Mouse (Mus musculus): ENCODE measurements around the gene Elane. TPM values are rescaled to one million over a fixed set of nuclear protein-coding genes. Genes with fewer than 3 reads are reported as not detected.

Gene Elane
- polyA plus RNA-seq, 1 experiment = not detected

DNA sequence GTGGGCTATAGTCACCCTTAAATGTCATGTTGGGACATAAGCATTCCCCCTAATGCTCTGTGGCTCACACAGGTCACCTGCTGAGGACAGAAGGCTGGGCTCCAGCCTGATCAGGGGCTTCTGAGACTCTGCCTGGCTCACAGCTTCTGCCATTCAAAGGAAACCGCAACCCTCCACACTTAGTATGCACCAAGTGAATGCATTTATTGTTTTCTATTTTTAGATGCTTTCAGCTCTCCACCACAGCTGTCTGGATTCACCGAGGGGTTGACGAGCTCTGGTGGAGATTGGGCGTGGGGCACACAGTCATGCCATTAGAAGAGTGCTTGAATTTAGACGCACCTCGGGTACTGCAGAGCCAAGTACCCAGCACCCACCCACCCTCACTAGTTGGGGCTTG lies 12.7 kb upstream of the Elane start:
- Histone ChIP-seq H3K79me2 (ENCODE audit: control insufficient read depth, insufficient read depth) (no peaks in the 10 kb centered on the region), H3K4me3 (ENCODE audit: insufficient read depth, poor library complexity, severe bottlenecking) (no peak overlapping the region), H3ac (ENCODE audit: control insufficient read depth, insufficient read length, low read depth) (no peak overlapping the region), H3K36me3 (ENCODE audit: control insufficient read depth, insufficient read depth) (no peaks in the 10 kb centered on the region), H3K27me3 (ENCODE audit: control insufficient read depth, insufficient read depth, insufficient read length) (no peaks in the 10 kb centered on the region), H3K79me3 (ENCODE audit: low read depth) (no peaks in the 10 kb centered on the region)
- TF ChIP-seq USF1 (IDR thresholded peaks at IDR 0.05; ENCODE audit: low read depth) (no peak), CTCF (IDR thresholded peaks at IDR 0.05; ENCODE audit: control insufficient read depth, insufficient read depth, insufficient read length) (no peak), MYOD1 (IDR thresholded peaks at IDR 0.05; ENCODE audit: control insufficient read depth, insufficient read length, low read depth) (no peak), FOSL1 (IDR thresholded peaks at IDR 0.05; ENCODE audit: insufficient read depth, low read length, poor library complexity, severe bottlenecking) (no peak), CEBPB (IDR thresholded peaks at IDR 0.05; ENCODE audit: low read depth) (no peak), MAX (IDR thresholded peaks at IDR 0.05) (no peak), MYOG (IDR thresholded peaks at IDR 0.05; ENCODE audit: control insufficient read depth, extremely low read depth, insufficient read length) (no peak)

DNA sequence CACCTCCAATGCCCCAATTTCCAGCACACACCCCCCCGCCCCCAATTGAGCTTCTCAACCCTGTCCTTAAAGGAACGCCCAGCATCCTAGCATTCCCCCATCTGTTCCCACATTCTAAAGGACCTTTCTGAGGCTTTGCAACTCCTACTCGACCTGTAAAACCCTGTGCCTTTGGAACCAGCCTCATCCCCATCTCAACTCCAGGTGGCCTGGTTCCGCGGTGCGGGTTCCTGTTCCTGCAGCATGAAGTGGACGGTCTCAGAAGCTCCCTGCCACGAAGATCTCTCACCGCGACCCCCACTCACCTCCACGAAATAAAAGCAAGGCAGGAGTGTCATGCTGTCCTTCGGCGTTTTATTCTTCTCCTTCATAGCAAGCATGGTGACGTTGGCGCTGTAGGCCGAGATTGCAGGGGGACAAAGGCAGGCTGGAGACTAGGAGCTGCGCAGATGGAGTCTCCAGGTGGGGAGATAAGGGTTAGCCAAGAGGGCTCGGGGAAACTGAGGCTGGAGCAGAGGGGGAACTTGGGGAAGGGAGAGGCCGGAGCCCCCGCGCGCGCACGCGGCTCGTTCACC lies 12.2 kb upstream of the Elane start:
- H3K36me3 ChIP-seq (ENCODE audit: control insufficient read depth, insufficient read depth) = no peaks in the 10 kb centered on the region
- H3ac ChIP-seq (ENCODE audit: control insufficient read depth, insufficient read length, low read depth) = peak overlapping the region; percentile 66
- H3K79me2 ChIP-seq (ENCODE audit: control insufficient read depth, insufficient read depth) = no peaks in the 10 kb centered on the region
- H3K4me3 ChIP-seq (ENCODE audit: insufficient read depth, poor library complexity, severe bottlenecking) = peak overlapping the region; percentile 11
- no peaks in the 10 kb centered on the region for H3K79me3 ChIP-seq (ENCODE audit: low read depth)
- H3K27me3 ChIP-seq (ENCODE audit: control insufficient read depth, insufficient read depth, insufficient read length) = no peaks in the 10 kb centered on the region
- TF ChIP-seq FOSL1 (IDR thresholded peaks at IDR 0.05; ENCODE audit: insufficient read depth, low read length, poor library complexity, severe bottlenecking) (no peak), MAX (IDR thresholded peaks at IDR 0.05) (no peak), CEBPB (IDR thresholded peaks at IDR 0.05; ENCODE audit: low read depth) (no peak), CTCF (IDR thresholded peaks at IDR 0.05; ENCODE audit: control insufficient read depth, insufficient read depth, insufficient read length) (no peak), USF1 (IDR thresholded peaks at IDR 0.05; ENCODE audit: low read depth) (no peak), MYOD1 (IDR thresholded peaks at IDR 0.05; ENCODE audit: control insufficient read depth, insufficient read length, low read depth) (no peak), MYOG (IDR thresholded peaks at IDR 0.05; ENCODE audit: control insufficient read depth, extremely low read depth, insufficient read length) (no peak)

DNA sequence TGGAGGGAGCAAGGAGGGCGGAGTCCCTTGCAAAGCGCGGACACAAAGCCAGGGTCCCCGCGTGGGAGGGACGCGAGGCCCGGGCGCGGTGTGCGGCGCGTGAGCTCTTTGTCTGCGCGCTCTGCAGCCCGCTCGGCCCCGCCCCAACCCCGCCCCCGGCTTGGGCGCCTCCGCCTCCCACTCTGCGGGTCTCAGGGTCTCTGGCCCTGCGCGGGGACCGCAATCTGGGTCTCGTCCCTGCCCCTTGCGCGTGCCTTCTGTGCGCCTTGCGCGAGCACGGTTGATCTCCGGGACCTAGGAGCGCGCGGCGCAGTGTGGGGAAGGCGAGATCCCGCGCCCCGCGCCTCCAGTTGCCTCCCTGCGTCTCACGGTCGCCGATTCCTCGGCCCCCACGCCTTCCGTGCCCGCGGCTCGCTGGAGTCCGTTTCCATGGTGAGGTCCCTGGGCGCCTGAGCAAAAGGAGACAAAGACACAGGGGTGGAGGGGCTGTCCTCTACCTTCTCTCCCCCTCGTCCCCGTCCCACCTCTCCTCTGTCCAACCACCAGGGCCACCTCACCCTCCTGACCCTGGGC lies 11.7 kb upstream of the Elane start, which contains the start of the genes Prtn3 and Plppr3:
Gene Prtn3, plus strand, starts transcription at position 187 of the 573 bp plus-strand sequence.
Gene Plppr3, minus strand, starts transcription at position 345 of the 573 bp plus-strand sequence.
- H3K36me3 ChIP-seq (ENCODE audit: control insufficient read depth, insufficient read depth) = no peaks in the 10 kb centered on the region
- H3K27me3 ChIP-seq (ENCODE audit: control insufficient read depth, insufficient read depth, insufficient read length) = no peaks in the 10 kb centered on the region
- no peaks in the 10 kb centered on the region for H3K79me3 ChIP-seq (ENCODE audit: low read depth)
- peak within 1 kb of the TSS; percentile 11 for H3K4me3 ChIP-seq (ENCODE audit: insufficient read depth, poor library complexity, severe bottlenecking)
- no peak for TF ChIP-seq USF1 (IDR thresholded peaks at IDR 0.05; ENCODE audit: low read depth)
- TF ChIP-seq FOSL1 (IDR thresholded peaks at IDR 0.05; ENCODE audit: insufficient read depth, low read length, poor library complexity, severe bottlenecking) = no peak
- no peak for TF ChIP-seq MYOG (IDR thresholded peaks at IDR 0.05; ENCODE audit: control insufficient read depth, extremely low read depth, insufficient read length)
- TF ChIP-seq CTCF (IDR thresholded peaks at IDR 0.05; ENCODE audit: control insufficient read depth, insufficient read depth, insufficient read length) = no peak
- TF ChIP-seq MAX (IDR thresholded peaks at IDR 0.05) = no peak
- TF ChIP-seq CEBPB (IDR thresholded peaks at IDR 0.05; ENCODE audit: low read depth) = no peak
- TF ChIP-seq MYOD1 (IDR thresholded peaks at IDR 0.05; ENCODE audit: control insufficient read depth, insufficient read length, low read depth) = no peak
- H3K79me2 ChIP-seq (ENCODE audit: control insufficient read depth, insufficient read depth) = no peaks in the 10 kb centered on the region
- H3ac ChIP-seq (ENCODE audit: control insufficient read depth, insufficient read length, low read depth) = peak within 1 kb of the TSS; percentile 66

DNA sequence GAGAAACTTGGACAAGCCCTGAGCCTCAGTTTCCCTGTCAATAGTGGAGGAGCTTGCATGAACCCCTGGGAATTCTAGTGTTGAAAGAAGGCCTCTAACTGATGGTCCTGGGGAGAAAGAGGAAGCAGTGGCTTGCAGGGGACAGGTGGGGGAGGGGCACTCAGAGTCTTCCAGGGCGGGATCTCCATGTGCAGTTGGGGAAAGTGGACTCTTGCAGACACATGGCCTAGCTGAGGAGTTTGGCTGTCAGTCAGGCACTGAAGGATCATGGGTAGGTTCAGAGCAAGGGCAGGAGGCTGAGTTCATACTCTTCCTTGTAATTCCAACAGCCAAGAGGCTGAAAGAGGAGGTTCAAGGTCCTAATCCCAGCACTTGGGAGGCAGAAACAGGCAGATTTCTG lies 8.9 kb upstream of the Elane start:
- Histone ChIP-seq H3K79me2 (ENCODE audit: control insufficient read depth, insufficient read depth) (no peaks in the 10 kb centered on the region), H3K27me3 (ENCODE audit: control insufficient read depth, insufficient read depth, insufficient read length) (no peaks in the 10 kb centered on the region), H3ac (ENCODE audit: control insufficient read depth, insufficient read length, low read depth) (no peak overlapping the region), H3K36me3 (ENCODE audit: control insufficient read depth, insufficient read depth) (no peaks in the 10 kb centered on the region), H3K4me3 (ENCODE audit: insufficient read depth, poor library complexity, severe bottlenecking) (no peak overlapping the region), H3K79me3 (ENCODE audit: low read depth) (no peaks in the 10 kb centered on the region)
- TF ChIP-seq CTCF (IDR thresholded peaks at IDR 0.05; ENCODE audit: control insufficient read depth, insufficient read depth, insufficient read length) (no peak), USF1 (IDR thresholded peaks at IDR 0.05; ENCODE audit: low read depth) (no peak), FOSL1 (IDR thresholded peaks at IDR 0.05; ENCODE audit: insufficient read depth, low read length, poor library complexity, severe bottlenecking) (no peak), CEBPB (IDR thresholded peaks at IDR 0.05; ENCODE audit: low read depth) (no peak), MYOG (IDR thresholded peaks at IDR 0.05; ENCODE audit: control insufficient read depth, extremely low read depth, insufficient read length) (no peak), MAX (IDR thresholded peaks at IDR 0.05) (no peak), MYOD1 (IDR thresholded peaks at IDR 0.05; ENCODE audit: control insufficient read depth, insufficient read length, low read depth) (no peak)

DNA sequence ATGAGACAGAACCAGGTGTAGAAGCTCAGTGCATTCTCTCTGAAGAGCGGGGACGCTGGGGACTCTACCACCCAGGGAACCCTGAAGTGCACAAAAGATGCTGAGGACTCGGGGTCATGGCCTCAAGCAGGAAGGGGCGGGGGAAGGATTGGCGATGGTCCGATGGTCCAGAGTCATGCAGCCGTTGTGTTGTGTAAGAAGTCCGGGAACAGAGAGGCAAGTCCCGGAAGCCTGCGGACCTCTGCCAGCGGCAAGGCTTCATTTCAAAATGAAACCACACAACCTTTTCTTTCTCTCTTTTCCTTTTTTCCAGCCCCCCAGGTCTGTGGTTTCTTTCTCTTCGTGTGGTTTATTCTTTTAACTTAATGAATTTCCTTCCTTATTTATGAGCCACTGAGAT lies 8.3 kb upstream of the Elane start:
- Histone ChIP-seq H3K27me3 (ENCODE audit: control insufficient read depth, insufficient read depth, insufficient read length) (no peaks in the 10 kb centered on the region), H3K79me3 (ENCODE audit: low read depth) (no peaks in the 10 kb centered on the region), H3K36me3 (ENCODE audit: control insufficient read depth, insufficient read depth) (no peaks in the 10 kb centered on the region), H3K4me3 (ENCODE audit: insufficient read depth, poor library complexity, severe bottlenecking) (no peak overlapping the region), H3ac (ENCODE audit: control insufficient read depth, insufficient read length, low read depth) (no peak overlapping the region), H3K79me2 (ENCODE audit: control insufficient read depth, insufficient read depth) (no peaks in the 10 kb centered on the region)
- TF ChIP-seq FOSL1 (IDR thresholded peaks at IDR 0.05; ENCODE audit: insufficient read depth, low read length, poor library complexity, severe bottlenecking) = no peak
- no peak for TF ChIP-seq MYOG (IDR thresholded peaks at IDR 0.05; ENCODE audit: control insufficient read depth, extremely low read depth, insufficient read length)
- no peak for TF ChIP-seq CEBPB (IDR thresholded peaks at IDR 0.05; ENCODE audit: low read depth)
- no peak for TF ChIP-seq MAX (IDR thresholded peaks at IDR 0.05)
- TF ChIP-seq CTCF (IDR thresholded peaks at IDR 0.05; ENCODE audit: control insufficient read depth, insufficient read depth, insufficient read length) = no peak
- TF ChIP-seq MYOD1 (IDR thresholded peaks at IDR 0.05; ENCODE audit: control insufficient read depth, insufficient read length, low read depth) = no peak
- no peak for TF ChIP-seq USF1 (IDR thresholded peaks at IDR 0.05; ENCODE audit: low read depth)
